Mouse (Mus musculus) cerebellum, adult 2 months (tissue): ENCODE data around the gene Fuca2.

ENCODE experiments used
- CTCF ChIP-seq: fragments of 200-500 bp; IDR thresholded peaks from 2 replicates; pipeline ENCODE4 v1.5.1; 2011; ENCODE audit warnings: low read depth, mild to moderate bottlenecking, control low read depth, low read length, moderate library complexity, borderline replicate concordance; ENCODE audit not compliant: insufficient read depth
- POLR2A ChIP-seq: fragments of 200-500 bp; IDR thresholded peaks from 2 replicates; pipeline ENCODE4 v1.6.1; 2011; ENCODE audit warnings: low read length, control low read depth, borderline replicate concordance; ENCODE audit not compliant: insufficient read depth

GRCm38 (mm10) chr10:13475121-13475520 is 24.2 kb upstream of the Fuca2 start:
- TF ChIP-seq POLR2A (no peak), CTCF (no peak)
